Mouse (Mus musculus): ENCODE data around the gene Tubb4a.
"Not testable (repeated sequence)": the region's sequence is repeated elsewhere in the genome, so short reads cannot be mapped to it uniquely, and the experiment has no call there.

Gene Tubb4a

DNA sequence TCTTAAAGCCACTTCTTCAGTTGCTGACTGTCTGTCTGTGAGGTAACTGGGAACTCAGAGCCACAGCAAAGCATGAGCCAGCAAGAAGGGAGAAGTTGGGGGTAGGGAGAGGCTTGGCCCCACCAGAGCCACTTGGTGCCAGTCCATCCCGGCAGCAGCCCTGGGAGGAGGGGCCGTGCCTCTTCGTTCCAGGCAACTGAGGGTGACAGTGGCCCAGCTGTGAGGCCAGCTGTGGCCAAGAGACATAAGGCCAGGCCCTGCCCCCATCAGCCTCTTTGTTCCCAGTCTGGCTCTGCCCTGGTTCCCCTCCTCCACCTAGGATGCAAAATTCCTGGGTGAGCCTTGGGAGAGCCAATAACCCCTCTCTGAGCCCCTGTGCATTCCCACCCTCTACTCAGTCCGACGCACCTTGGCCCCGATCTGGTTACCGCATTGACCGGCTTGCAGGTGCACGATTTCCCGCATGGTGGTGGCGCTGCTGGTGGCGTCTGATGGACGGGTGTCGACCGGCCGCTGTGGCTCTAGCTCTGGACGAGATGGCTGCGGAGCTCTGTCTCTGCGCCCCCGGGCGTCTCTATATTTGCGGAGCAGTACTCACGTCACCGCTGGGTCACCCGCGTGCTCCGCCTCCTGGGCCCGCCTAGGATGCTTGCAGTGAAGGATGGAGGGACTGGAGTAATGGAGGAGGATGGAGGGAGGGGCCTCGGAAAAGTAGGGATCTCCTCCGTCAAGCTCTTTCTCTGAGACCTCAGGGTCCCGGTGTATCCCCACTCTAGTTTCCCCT, at the start of gene Tubb4a:
Gene Tubb4a (minus strand): TSS at position 734 of the 784 bp plus-strand sequence.
- DNase-seq, result no peak

GRCm38 (mm10) chr17:57135635-57136034, 48.1 kb upstream of the Tubb4a start:
- DNase-seq, result no peak

DNA sequence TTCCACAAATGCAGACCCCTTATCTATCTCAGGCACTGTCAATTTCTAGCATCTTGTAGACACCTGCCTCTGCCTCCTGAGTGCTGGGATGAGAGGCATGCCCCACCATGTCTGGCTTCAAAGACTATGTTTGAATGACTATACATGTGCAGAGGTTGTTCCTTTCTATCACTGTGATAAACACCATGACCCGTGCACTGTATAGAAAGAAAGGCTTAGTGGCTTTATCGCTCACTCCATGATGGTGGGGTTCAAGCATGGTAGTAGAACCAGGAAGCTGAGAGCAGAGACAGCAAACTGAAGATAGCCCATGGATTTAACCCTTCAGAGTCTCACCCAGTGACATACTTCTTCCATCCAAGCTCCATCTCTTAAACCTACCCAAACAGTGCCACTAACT, 47.1 kb upstream of the Tubb4a start:
- no peak for DNase-seq

DNA sequence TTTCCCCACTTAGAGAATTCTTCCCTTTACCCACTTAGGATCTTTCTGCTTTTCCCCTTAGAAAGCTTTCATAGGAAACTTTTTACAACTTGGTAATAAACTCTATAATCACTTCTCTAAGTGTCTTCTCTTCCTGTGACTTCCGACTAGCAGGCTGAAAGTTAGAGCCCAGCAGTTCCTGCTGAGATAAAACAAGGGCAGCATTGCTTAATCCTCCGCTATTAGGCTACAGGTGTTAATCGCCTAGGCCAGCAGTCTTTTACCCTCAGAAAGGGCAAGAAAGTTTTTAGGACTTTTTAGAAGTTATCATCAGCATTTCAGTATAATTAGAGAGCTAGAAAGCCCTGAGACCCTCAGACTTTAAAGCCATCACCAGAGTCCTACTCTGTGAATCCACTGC, 46.4 kb upstream of the Tubb4a start:
- not testable (repeated sequence) for DNase-seq

GRCm38 (mm10) chr17:57131793-57132192, 44.2 kb upstream of the Tubb4a start:
- no peak for DNase-seq

GRCm38 (mm10) chr17:57125853-57126622, 38.5 kb upstream of the Tubb4a start:
- DNase-seq, result no peak

DNA sequence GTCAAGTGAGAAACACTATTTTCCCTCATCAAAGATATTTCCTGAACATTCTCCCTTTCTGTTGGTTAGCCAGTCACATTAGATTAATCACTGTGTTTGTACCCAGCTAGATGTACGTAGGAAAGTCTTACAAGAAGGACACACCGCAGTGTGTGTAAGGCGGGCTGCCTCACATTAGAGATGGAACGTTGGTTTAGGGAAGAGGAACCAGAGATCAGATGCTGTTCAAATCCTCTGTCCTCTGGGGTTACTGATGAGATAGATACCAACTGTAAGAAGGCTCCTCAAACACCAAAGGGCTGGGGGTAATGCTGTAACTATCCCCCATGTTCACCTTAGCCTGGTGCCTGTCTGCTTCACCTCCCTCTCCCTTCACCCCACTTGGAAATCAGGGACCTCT, 37.2 kb upstream of the Tubb4a start:
- no peak for DNase-seq

DNA sequence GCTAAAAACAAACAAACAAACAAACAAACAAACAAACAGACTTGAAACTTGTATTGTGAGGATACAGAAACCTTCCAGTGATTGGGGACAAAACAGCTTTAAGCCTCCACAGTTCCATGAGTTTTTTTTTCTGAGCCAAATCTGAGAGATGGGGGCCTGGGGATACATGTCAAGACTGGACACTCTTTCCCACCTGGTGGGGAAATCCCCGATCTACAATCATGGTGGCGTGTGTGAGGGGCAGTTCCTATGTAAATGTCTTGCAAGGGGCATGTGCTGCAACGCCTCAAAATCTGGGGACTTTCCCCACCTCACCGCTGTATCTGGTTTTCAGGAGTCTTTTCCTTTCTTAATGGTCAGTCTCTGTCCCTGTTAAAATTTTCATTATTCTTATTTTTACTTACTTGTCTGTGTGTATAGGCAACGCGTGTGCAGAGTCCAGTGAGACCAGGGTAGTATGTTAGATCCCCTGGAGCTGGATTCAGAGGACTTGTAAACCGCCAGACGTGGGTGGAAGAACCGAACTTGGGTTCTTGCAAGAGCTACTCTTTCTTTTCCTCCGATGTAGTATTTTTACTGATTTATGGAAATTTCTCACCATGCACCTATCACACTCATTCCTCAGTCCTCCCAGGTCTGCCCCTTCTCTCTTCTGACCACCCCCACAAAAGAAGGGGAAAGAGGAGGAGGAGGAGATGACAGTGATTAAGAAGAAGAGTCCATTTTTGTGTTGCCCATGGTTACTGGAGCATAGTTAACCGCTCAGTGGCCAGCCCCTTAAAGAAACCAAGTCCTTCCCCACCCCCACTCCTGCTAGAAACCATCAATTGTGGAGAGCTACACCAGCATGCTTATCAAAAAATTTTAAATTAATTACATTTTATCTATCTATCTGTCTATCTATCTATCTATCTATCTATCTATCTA, 35.9 kb upstream of the Tubb4a start:
- DNase-seq, result no peak

GRCm38 (mm10) chr17:57121856-57122255, 34.3 kb upstream of the Tubb4a start:
- no peak for DNase-seq

GRCm38 (mm10) chr17:57118524-57119349, 31.2 kb upstream of the Tubb4a start:
- DNase-seq, result no peak

DNA sequence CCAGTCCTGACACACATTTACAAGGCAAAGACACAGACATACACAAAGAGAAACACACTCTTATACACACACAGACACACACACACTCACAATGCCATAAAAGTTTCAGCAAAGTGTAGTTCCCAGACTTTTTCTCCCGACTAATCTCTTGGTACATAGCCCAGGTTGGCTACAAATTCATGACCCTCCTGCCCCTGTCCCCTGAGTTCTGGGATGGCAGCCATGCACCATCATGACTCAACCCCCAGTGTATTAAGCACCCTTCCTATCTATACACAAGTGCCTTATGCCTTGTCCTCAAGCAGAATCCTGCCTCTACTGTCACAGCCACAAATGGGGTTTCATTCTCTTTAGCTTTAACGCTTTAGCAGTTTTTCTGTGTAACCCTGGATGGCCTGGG, 29.2 kb upstream of the Tubb4a start:
- no peak for DNase-seq

DNA sequence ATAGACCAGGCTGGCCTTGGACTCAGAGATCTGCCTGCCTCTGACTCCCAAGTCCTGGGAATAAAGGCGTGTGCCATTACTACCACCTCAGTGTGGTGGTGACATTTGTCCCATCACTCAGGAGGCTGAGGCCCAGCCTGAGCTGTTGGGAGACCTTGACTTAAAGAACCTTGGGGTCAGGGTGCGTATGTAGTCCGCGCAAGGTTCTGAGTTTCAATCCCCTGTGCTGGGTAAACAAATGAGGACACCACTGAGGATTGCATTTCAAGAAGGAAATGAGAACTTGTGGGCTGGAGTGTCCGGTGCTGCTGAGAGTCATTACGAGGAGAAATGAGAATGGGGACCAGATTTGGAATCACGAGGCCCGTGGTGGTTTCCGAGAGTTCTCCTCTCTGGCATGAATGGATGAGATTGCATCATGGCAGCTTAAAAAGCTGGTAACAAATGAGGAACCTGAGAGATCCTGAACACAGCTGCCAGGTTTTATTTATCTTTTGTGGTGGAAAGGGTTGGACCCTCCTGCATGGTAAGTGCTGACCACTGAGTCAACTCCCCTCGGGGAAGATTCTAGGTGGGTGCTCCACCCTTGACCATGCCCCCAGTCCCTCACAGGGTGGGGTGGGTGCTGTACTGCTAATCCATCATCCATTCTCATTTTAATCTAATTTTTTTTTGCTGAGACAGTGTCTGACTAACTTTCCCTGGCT, 25.3 kb upstream of the Tubb4a start:
- DNase-seq, result no peak

DNA sequence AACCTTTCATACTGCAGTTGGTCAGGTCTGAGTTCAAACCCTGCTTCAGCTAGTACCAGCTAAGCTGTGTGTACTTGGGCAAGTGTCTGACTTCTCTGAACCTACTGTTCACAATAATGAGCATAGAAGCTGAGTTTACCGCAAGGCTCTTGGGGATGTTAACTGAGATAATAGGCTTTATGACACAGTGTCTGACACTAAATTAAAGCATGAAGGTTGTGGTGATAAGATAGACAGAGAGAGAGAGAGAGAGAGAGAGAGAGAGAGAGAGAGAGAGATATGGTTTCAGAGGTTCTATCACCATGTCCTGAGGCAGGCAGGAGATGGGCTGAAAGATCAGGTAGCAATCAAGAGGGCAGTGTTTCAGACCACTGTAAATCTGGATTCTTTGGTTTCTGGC, 22.4 kb upstream of the Tubb4a start:
- no peak for DNase-seq

DNA sequence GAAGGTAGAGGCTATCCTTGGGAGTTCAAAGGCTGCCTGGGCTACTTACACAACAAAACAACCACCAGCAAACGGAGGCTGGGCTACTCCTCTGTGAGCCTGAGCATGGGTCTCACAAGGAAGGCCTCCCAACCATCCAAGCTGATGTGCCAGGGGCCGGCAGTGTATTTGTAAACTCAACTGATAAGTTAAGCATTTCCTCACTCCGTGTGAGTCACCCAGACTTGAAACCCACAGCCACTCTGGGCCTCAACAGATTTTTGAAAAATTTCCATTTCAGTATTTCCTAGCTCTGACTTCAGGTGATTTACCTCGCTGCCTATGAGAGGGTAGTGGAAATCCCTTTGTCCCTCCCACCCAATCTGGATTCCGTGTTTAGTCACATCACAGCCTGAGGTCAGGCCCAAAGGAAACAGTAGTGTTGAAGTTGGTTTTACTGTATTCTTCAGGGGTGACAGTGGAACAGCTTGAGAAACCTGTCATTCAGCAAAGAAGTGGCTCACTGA, 21.1 kb upstream of the Tubb4a start:
- no peak for DNase-seq

DNA sequence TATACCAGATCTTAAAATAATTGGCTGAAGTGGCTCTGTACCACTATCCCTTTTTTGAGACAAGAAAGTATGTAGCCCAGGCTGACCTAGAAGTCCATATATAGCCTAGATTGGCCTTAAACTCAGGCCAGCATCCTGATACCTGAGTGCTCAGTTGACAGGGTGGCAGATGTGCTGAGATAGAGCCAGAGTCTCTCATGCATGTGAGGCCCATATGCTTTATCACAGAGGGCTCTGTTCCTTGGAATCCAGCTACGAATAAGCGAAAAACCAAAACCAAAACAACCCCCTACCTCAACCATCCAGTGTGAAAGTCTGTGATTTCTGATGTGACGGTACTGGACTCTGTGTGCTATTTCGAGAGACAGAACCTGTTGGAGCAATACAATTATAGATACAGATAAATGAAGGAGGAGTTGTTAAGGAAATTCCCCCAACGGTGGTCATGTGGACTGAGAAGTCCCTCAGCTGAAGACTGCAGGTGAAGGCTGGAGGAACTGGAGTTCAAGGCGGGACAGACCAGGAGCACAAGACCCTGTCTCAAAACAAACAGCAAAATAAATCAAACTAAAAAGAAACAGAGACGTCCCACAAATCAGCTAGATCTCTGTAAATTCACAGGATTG, 20.6 kb upstream of the Tubb4a start:
- no peak for DNase-seq

DNA sequence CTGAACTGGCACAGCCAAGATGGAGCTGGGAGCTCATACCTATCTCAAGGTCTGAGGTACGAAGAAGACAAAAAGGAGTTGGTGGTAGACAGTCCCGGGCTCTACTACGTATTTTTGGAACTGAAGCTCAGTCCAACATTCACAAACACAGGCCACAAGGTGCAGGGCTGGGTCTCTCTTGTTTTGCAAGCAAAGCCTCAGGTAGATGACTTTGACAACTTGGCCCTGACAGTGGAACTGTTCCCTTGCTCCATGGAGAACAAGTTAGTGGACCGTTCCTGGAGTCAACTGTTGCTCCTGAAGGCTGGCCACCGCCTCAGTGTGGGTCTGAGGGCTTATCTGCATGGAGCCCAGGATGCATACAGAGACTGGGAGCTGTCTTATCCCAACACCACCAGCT, 19.5 kb upstream of the Tubb4a start:
- no peak for DNase-seq

- DNase-seq, result no peak
Observed at GRCm38 (mm10) chr17:57106035-57106368, 18.4 kb upstream of the Tubb4a start.

DNA sequence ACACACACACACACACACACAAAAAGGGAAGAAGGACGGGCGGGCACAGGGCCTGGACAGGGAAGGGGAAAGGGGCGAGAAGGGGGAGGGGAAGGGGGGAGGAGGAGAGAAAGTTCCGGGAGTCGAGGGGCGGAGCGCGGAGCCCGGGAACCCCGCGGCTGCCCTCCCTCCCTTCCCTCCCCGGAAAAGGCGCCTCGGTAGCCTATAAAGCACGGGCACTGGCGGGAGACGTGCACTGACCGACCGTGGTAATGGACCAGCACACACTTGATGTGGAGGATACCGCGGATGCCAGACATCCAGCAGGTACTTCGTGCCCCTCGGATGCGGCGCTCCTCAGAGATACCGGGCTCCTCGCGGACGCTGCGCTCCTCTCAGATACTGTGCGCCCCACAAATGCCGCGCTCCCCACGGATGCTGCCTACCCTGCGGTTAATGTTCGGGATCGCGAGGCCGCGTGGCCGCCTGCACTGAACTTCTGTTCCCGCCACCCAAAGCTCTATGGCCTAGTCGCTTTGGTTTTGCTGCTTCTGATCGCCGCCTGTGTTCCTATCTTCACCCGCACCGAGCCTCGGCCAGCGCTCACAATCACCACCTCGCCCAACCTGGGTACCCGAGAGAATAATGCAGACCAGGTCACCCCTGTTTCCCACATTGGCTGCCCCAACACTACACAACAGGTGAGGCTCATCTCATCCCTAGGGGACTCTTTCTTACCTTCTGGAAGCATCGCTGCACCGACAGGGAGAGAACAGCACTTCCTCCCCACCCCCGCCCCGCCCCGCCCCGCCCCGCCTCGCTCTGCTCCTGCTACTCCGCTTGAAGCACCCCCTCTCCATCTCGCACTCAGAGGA, 17.8 kb upstream of the Tubb4a start, which contains the start of gene Tnfsf9:
Gene Tnfsf9 (plus strand): TSS at position 145 of the 854 bp plus-strand sequence.
- peak; percentile 42 for DNase-seq

- DNase-seq, result no peak
Observed at GRCm38 (mm10) chr17:57104496-57104895, 16.9 kb upstream of the Tubb4a start.

DNA sequence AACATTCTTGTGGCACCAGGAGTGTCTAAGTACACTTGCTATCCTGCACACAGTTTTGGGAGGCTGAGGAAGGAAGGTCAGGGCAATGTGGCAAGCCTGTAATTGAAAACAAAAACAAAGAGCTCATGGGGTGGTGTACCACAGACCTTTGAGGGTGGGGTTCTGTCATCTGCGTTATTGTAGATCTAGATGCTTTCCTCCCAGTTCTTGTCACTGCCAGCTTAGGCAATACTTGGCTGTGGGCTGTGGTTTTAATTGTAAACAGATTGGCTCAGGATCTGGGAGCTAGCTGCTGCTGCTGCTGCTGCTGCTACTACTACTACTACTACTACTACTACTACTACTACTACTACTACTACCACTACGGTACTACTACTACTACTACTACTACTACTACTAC, 14.7 kb upstream of the Tubb4a start:
- DNase-seq, result no peak

Measured in thymus, postnatal 25 days (tissue).